Mouse (Mus musculus): Measurements from ENCODE around the gene Trip10.
A peak's percentile ranks its signal among the peaks of the same experiment; 100 is the strongest.

DNA sequence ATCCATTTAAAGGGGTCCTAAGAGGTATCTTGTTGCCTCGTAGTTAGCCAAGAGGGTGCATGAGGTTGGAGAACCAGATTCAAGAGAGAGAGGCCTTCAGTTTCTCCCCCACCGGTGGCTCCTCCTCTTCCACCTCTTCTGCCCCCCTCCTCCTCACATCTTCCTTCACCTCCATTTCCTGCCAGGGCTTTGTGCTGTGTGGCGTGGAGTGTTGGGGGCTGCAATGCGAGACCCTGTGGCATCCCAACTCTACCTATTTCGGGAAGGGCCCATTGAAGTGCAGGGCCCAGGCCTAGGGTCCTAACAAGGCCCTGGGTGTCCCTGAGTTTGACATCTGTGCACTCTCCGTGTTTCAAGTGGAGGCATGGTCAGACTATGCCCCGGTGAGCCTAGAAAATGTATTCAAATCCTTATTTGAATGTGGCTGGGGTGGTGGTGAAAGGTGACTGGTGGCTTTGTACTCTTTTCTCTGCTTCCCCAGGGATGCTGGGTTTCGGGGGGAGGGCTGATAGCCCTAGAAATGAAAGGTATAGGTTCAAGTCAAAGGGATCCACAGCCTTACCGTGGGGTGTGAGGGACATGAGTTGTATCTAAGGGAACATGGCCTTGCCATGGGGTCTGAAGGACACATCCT lies 30.5 kb downstream of the Trip10 start:
- TF ChIP-seq CHD2 (IDR thresholded peaks at IDR 0.05; ENCODE audit: low read length) (no peak), CTCF (IDR thresholded peaks at IDR 0.05 in 2 of 3, conservative IDR thresholded peaks at IDR 0.05 in 1 of 3; ENCODE audit: control insufficient read depth in 1 of 3, insufficient read depth in 1 of 3, low read depth in 2 of 3, low read length in 3 of 3, poor library complexity in 1 of 3, severe bottlenecking in 1 of 3) (no peak), USF1 (IDR thresholded peaks at IDR 0.05; ENCODE audit: low read depth, low read length) (no peak), ETS1 (IDR thresholded peaks at IDR 0.05; ENCODE audit: low read depth, low read length) (no peak), MAX (IDR thresholded peaks at IDR 0.05; ENCODE audit: low read length) (peak; percentile 47), EP300 (IDR thresholded peaks at IDR 0.05; ENCODE audit: low read depth in 1 of 2, low read length in 2 of 2) (no peak), TAL1 (IDR thresholded peaks at IDR 0.05; ENCODE audit: low read length) (no peak), MEF2A (IDR thresholded peaks at IDR 0.05; ENCODE audit: extremely low read depth, insufficient replicate concordance, low read depth, low read length, poor library complexity, severe bottlenecking) (no peak), POLR2AphosphoS5 (IDR thresholded peaks at IDR 0.05; ENCODE audit: borderline replicate concordance, low read depth, low read length) (no peak), ELF1 (IDR thresholded peaks at IDR 0.05; ENCODE audit: low read depth, low read length) (no peak; the same call in 1 of the 2 replicates)

Data from MEL (cell line).